Mouse (Mus musculus) heart, postnatal 0 days (tissue): Measurements from ENCODE around the gene Slc4a2. TPM values are rescaled to one million over a fixed set of nuclear protein-coding genes. Genes with fewer than 3 reads are reported as not detected.

Experiments used
- ATAC-seq: fragments of 200-750 bp; cut with Nextera tagmentation; 2 replicates; pipeline ENCODE4 v1.8.0; 2017; ENCODE audit warnings: low read depth, moderate number of reproducible peaks, moderate library complexity; ENCODE audit not compliant: insufficient read depth
- DNase-seq: peaks from one replicate; pipeline ENCODE4 v3.0.0-alpha.2; 2016; ENCODE audit warnings: low spot score
- H3K27ac ChIP-seq: fragments of 300-500 bp; sonication (generic); 2 replicates; pipeline ENCODE4 v1.5.1; 2014; ENCODE audit warnings: low read depth, mild to moderate bottlenecking
- H3K27me3 ChIP-seq: fragments of 300-500 bp; sonication (generic); 2 replicates; pipeline ENCODE4 v1.6.1; 2014; ENCODE audit warnings: low read length, mixed read lengths; ENCODE audit not compliant: control insufficient read depth, insufficient read depth
- H3K36me3 ChIP-seq: fragments of 300-500 bp; sonication (generic); replicated peaks from 2 replicates; pipeline ENCODE4 v1.6.1; 2014; ENCODE audit warnings: low read length, mixed read lengths; ENCODE audit not compliant: control insufficient read depth, insufficient read depth
- H3K4me1 ChIP-seq: fragments of 300-500 bp; sonication (generic); 2 replicates; pipeline ENCODE4 v1.6.1; 2014; ENCODE audit warnings: antibody characterized with exemption; ENCODE audit not compliant: control insufficient read depth, insufficient read depth
- H3K4me2 ChIP-seq: fragments of 300-500 bp; sonication (generic); 2 replicates; pipeline ENCODE4 v1.6.1; 2014; ENCODE audit warnings: low read depth, mild to moderate bottlenecking, low read length, moderate library complexity
- H3K4me3 ChIP-seq: fragments of 300-500 bp; sonication (generic); 2 replicates; pipeline ENCODE4 v1.5.1; 2014; ENCODE audit warnings: low read depth, low read length
- H3K9ac ChIP-seq: fragments of 300-500 bp; sonication (generic); replicated peaks from 2 replicates; pipeline ENCODE4 v1.6.1; 2014; ENCODE audit warnings: low read depth, low read length, mixed read lengths
- H3K9me3 ChIP-seq: fragments of 300-500 bp; sonication (generic); replicated peaks from 2 replicates; pipeline ENCODE4 v1.6.1; 2016; ENCODE audit warnings: low read length; ENCODE audit not compliant: control insufficient read depth
- CTCF ChIP-seq: IDR thresholded peaks from 2 replicates; pipeline ENCODE4 v1.5.1; 2016; ENCODE audit warnings: antibody characterized with exemption, control low read depth, low read depth
- EP300 ChIP-seq: IDR thresholded peaks from 2 replicates; pipeline ENCODE4 v1.6.1; 2016; ENCODE audit warnings: antibody characterized with exemption, low read depth
- WGBS: fragments of 180-500 bp; shearing (Covaris S2); extraction: QIAGEN DNeasy Blood & Tissue Kit; methylation state at CpG from one replicate; pipeline ENCODE4 v1.1.7; 2014; 5-methylcytosine and 5-hydroxymethylcytosine counted together
- polyA plus RNA-seq: library from polyadenylated mRNA; unstranded; fragments of >200 nt; fragmentation: Nextera tagmentation; extraction: Ambion mirVana; gene quantifications from 2 replicates; pipeline ENCODE4 v1.2.1, GENCODE M21; 2015
- total RNA-seq: library from RNA; depleted of rRNA; stranded (reverse); fragments of >200 nt; gene quantifications from 2 replicates; pipeline ENCODE4 v1.2.3, GENCODE M21; 2014; ENCODE audit warnings: low replicate concordance

Slc4a2 gene
- total and polyA plus RNA-seq, 2 experiments from 2014 or later = 20.8 to 110 TPM

DNA sequence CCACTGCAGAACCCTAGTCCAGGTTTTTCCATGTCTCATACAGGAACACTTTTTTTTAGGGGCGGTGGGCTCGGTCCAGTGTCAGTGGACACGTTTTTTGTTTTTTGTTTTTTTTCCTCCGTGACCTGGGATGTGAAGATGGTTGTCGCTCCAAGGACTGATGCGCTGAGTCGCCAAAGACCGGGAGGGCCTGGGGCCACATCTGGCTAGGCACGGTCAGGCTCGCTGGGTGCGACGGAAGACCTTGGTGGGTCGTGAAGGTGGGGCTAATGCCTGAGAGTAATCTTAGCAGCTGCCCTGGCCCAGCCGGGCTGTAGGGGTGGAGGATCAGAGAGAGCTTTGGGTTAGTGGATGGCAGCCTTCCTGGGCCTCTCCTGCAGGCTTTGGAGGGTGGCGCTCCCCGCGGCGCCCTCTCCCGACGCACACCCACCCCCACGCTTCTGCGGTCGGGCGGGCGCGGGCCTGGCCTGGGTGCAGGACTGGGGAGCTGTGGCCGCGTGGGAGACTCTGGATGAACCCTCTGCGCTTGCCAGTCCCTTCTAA is 29.1 kb downstream of the Slc4a2 start:
- H3K9me3 ChIP-seq = no peaks in the 10 kb centered on the region
- peak overlapping the region; percentile 89 for H3K27ac ChIP-seq
- TF ChIP-seq CTCF (no peak), EP300 (no peak)
- under 1% methylated on average over 28 of the region's 29 CpGs for WGBS
- DNase-seq (no peak), ATAC-seq (no peak)
- H3K9ac ChIP-seq = peak overlapping the region; percentile 81
- H3K4me1 ChIP-seq = peaks cover 18% of the 10 kb centered on the region
- 0 out of 2 replicates have a peak, but pooled peaks cover 1% of the 10 kb centered on the region for H3K36me3 ChIP-seq
- peak overlapping the region; percentile 81 for H3K4me3 ChIP-seq
- peak overlapping the region; percentile 99 for H3K4me2 ChIP-seq
- no peaks in the 10 kb centered on the region for H3K27me3 ChIP-seq

DNA sequence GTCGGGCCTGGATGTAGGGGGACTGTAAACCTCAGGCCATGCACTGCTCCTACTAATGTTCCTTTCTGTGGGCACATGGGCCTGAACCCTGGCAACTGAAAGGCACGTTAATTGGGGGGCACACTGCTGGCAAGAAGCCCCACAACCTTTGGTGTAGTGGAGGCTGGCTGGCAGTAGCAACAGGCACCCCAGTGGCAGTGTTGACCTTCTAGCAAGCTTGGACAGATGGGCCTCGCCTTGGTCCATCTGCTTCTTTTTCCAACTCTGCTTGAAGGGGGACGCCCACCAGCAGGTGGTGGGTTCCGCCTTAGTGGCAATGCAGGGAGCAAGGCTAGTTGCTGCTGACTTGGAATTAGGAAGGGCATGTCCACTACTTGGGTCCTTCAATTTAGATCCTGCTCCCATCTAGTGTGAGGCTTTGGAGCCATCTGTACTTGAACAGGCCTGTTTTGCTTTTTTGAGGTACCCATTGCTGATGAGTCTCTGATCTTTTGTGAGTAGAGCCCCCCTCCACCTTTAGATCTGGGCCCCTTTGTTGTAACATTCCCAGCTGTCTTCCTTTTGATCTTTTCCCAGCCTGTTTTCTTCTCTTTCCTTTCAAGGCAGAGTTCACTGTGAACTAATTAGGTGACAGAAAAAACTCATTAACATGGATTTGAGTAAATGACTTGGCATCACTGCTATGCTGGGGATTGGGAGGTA is 29.8 kb downstream of the Slc4a2 start:
- peak overlapping the region; percentile 89; the same call in 1 of the 2 replicates for H3K27ac ChIP-seq
- TF ChIP-seq EP300 (no peak), CTCF (no peak)
- 38% methylated on average over 5 of the region's 5 CpGs for WGBS
- DNase-seq (no peak), ATAC-seq (no peak)
- H3K9ac ChIP-seq = peak overlapping the region; percentile 81
- 0 out of 2 replicates have a peak, but pooled peaks cover 5% of the 10 kb centered on the region for H3K36me3 ChIP-seq
- peak overlapping the region; percentile 99 for H3K4me2 ChIP-seq
- no peaks in the 10 kb centered on the region for H3K27me3 ChIP-seq
- no peaks in the 10 kb centered on the region for H3K9me3 ChIP-seq
- peak overlapping the region; percentile 81 for H3K4me3 ChIP-seq
- H3K4me1 ChIP-seq = peaks cover 15% of the 10 kb centered on the region

DNA sequence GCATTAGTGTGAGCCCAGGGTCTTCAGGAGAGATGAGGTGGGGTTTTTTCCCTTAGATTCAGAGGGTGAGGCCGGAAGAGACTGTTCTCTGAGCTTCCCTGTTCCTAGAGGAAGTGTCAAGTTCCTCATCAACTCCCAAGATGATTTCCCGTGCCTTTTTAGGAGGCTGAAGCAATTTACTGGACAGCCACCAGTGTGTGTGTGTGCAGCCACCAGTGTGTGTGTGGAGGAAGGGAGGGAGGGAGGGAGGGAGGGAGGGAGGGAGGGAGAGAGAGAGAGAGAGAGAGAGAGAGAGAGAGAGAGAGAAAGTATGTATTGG is 30.3 kb downstream of the Slc4a2 start:
- H3K9me3 ChIP-seq = no peaks in the 10 kb centered on the region
- H3K9ac ChIP-seq = no peak overlapping the region
- TF ChIP-seq CTCF (no peak), EP300 (no peak)
- peaks cover 15% of the 10 kb centered on the region for H3K4me1 ChIP-seq
- DNase-seq (no peak), ATAC-seq (no peak)
- H3K4me3 ChIP-seq = peak overlapping the region; percentile 81; the same call in 1 of the 2 replicates
- H3K36me3 ChIP-seq = 0 out of 2 replicates have a peak, but pooled peaks cover 5% of the 10 kb centered on the region
- H3K27ac ChIP-seq = peak overlapping the region; percentile 89; the same call in 1 of the 2 replicates
- H3K27me3 ChIP-seq = no peaks in the 10 kb centered on the region
- peak overlapping the region; percentile 99 for H3K4me2 ChIP-seq
- 23% methylated on average over 2 of the region's 2 CpGs for WGBS

DNA sequence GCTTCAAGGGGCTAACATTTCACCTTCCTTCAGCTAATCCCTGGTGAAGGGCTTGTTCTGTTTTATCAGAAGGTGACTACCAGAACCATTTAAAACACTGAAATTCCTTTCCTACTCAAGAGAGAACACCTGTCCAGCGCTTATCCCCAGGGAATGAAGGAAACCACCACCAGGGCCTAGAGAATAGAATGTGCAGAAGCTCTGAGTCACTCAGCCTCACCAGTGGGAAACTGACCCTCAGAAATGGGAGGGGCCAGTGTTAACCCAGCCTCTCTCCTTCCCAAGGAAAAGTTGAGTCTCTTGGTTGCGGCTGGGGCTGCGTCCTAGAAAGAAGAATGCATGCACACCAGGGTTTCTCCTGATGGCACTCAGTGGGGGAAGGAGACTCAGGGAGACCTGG is 31.4 kb downstream of the Slc4a2 start:
- 64% methylated on average over 3 of the region's 3 CpGs for WGBS

DNA sequence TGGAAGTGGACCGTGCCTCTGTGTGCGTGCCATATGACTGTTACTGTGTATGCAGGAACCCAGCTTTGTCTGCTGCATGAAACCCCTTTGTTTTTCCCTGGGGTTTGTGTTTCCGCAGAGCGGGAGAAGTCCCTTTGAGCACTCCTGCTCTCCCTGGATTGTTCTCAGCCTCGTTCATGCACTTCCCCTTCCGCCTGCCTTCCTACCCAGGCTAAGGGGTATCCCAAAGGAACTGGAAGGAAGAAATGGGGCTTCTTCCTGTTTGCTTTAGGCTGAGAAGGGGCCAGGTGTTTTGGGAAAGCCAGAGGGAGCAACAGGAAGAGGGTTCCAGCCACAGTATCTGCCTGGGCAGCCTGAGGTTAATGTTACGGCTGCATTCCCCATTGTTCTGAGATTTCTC is 32.0 kb downstream of the Slc4a2 start:
- Histone ChIP-seq H3K4me3 (no peak overlapping the region), H3K9ac (0 out of 2 replicates have a peak overlapping the region, but pooled peaks have one; percentile 20), H3K4me1 (peaks cover 15% of the 10 kb centered on the region), H3K4me2 (peak overlapping the region; percentile 30; the same call in 1 of the 2 replicates), H3K36me3 (0 out of 2 replicates have a peak, but pooled peaks cover 5% of the 10 kb centered on the region), H3K27ac (peak overlapping the region; percentile 73), H3K9me3 (no peaks in the 10 kb centered on the region), H3K27me3 (no peaks in the 10 kb centered on the region)
- TF ChIP-seq CTCF = no peak
- TF ChIP-seq EP300 = no peak
- DNase-seq (no peak), ATAC-seq (no peak)
- WGBS = 63% methylated on average over 7 of the region's 7 CpGs

More for the DNA sequence above, 31.4 kb downstream of the Slc4a2 start:
- ATAC-seq (no peak), DNase-seq (no peak)
- Histone ChIP-seq H3K27ac (peak overlapping the region; percentile 73), H3K9ac (0 out of 2 replicates have a peak overlapping the region, but pooled peaks have one; percentile 20), H3K27me3 (no peaks in the 10 kb centered on the region), H3K4me2 (peak overlapping the region; percentile 30; the same call in 1 of the 2 replicates), H3K4me1 (peaks cover 15% of the 10 kb centered on the region), H3K9me3 (no peaks in the 10 kb centered on the region), H3K4me3 (no peak overlapping the region), H3K36me3 (0 out of 2 replicates have a peak, but pooled peaks cover 5% of the 10 kb centered on the region)
- TF ChIP-seq CTCF = no peak
- TF ChIP-seq EP300 = no peak
